Mouse (Mus musculus): ENCODE results near the gene Padi3. TPM values are rescaled to one million over a fixed set of nuclear protein-coding genes. Genes with fewer than 3 reads are reported as not detected.

The Padi3 gene
- polyA plus RNA-seq, 1 experiment, result not detected

GRCm38 (mm10) chr4:140787414-140787813 lies 23.0 kb downstream of the Padi3 start:
- Histone ChIP-seq H3K4me3 (ENCODE audit: insufficient read depth, low read length) (no peak overlapping the region), H3K27ac (ENCODE audit: insufficient read depth, low read length) (no peak overlapping the region), H3K4me1 (ENCODE audit: control insufficient read depth, insufficient read depth, low read length) (no peaks in the 10 kb centered on the region)
- no peak for TF ChIP-seq CTCF (IDR thresholded peaks at IDR 0.05; ENCODE audit: extremely low read depth, insufficient read depth, low read length)
- TF ChIP-seq POLR2A (IDR thresholded peaks at IDR 0.05; ENCODE audit: extremely low read depth, insufficient read depth, low read length), result no peak

GRCm38 (mm10) chr4:140785217-140785616 lies 25.2 kb downstream of the Padi3 start:
- Histone ChIP-seq H3K4me3 (ENCODE audit: insufficient read depth, low read length) (no peak overlapping the region), H3K27ac (ENCODE audit: insufficient read depth, low read length) (no peak overlapping the region), H3K4me1 (ENCODE audit: control insufficient read depth, insufficient read depth, low read length) (no peaks in the 10 kb centered on the region)
- TF ChIP-seq CTCF (IDR thresholded peaks at IDR 0.05; ENCODE audit: extremely low read depth, insufficient read depth, low read length) (no peak), POLR2A (IDR thresholded peaks at IDR 0.05; ENCODE audit: extremely low read depth, insufficient read depth, low read length) (no peak)

- Histone ChIP-seq H3K4me1 (ENCODE audit: control insufficient read depth, insufficient read depth, low read length) (no peaks in the 10 kb centered on the region), H3K4me3 (ENCODE audit: insufficient read depth, low read length) (no peak overlapping the region), H3K27ac (ENCODE audit: insufficient read depth, low read length) (no peak overlapping the region)
- TF ChIP-seq POLR2A (IDR thresholded peaks at IDR 0.05; ENCODE audit: extremely low read depth, insufficient read depth, low read length) (no peak), CTCF (IDR thresholded peaks at IDR 0.05; ENCODE audit: extremely low read depth, insufficient read depth, low read length) (no peak)
These were observed 26.0 kb downstream of the Padi3 start for GRCm38 (mm10) chr4:140784292-140784945.

GRCm38 (mm10) chr4:140782821-140783220 lies 27.6 kb downstream of the Padi3 start:
- H3K4me3 ChIP-seq (ENCODE audit: insufficient read depth, low read length), result no peak overlapping the region
- no peaks in the 10 kb centered on the region for H3K4me1 ChIP-seq (ENCODE audit: control insufficient read depth, insufficient read depth, low read length)
- no peak overlapping the region for H3K27ac ChIP-seq (ENCODE audit: insufficient read depth, low read length)
- TF ChIP-seq CTCF (IDR thresholded peaks at IDR 0.05; ENCODE audit: extremely low read depth, insufficient read depth, low read length), result no peak
- TF ChIP-seq POLR2A (IDR thresholded peaks at IDR 0.05; ENCODE audit: extremely low read depth, insufficient read depth, low read length), result no peak

- H3K27ac ChIP-seq (ENCODE audit: insufficient read depth, low read length), result no peak overlapping the region
- TF ChIP-seq CTCF (IDR thresholded peaks at IDR 0.05; ENCODE audit: extremely low read depth, insufficient read depth, low read length) (no peak), POLR2A (IDR thresholded peaks at IDR 0.05; ENCODE audit: extremely low read depth, insufficient read depth, low read length) (no peak)
- H3K4me3 ChIP-seq (ENCODE audit: insufficient read depth, low read length), result no peak overlapping the region
- H3K4me1 ChIP-seq (ENCODE audit: control insufficient read depth, insufficient read depth, low read length), result no peaks in the 10 kb centered on the region
These were observed 29.9 kb downstream of the Padi3 start for GRCm38 (mm10) chr4:140780507-140780906.

GRCm38 (mm10) chr4:140779803-140780397 lies 30.5 kb downstream of the Padi3 start:
- TF ChIP-seq CTCF (IDR thresholded peaks at IDR 0.05; ENCODE audit: extremely low read depth, insufficient read depth, low read length) (no peak), POLR2A (IDR thresholded peaks at IDR 0.05; ENCODE audit: extremely low read depth, insufficient read depth, low read length) (no peak)
- no peak overlapping the region for H3K4me3 ChIP-seq (ENCODE audit: insufficient read depth, low read length)
- H3K4me1 ChIP-seq (ENCODE audit: control insufficient read depth, insufficient read depth, low read length), result no peaks in the 10 kb centered on the region
- H3K27ac ChIP-seq (ENCODE audit: insufficient read depth, low read length), result no peak overlapping the region

GRCm38 (mm10) chr4:140776623-140777022 lies 33.8 kb downstream of the Padi3 start:
- no peak overlapping the region for H3K27ac ChIP-seq (ENCODE audit: insufficient read depth, low read length)
- H3K4me1 ChIP-seq (ENCODE audit: control insufficient read depth, insufficient read depth, low read length), result no peaks in the 10 kb centered on the region
- H3K4me3 ChIP-seq (ENCODE audit: insufficient read depth, low read length), result no peak overlapping the region
- no peak for TF ChIP-seq POLR2A (IDR thresholded peaks at IDR 0.05; ENCODE audit: extremely low read depth, insufficient read depth, low read length)
- TF ChIP-seq CTCF (IDR thresholded peaks at IDR 0.05; ENCODE audit: extremely low read depth, insufficient read depth, low read length), result no peak

GRCm38 (mm10) chr4:140775876-140776275 lies 34.6 kb downstream of the Padi3 start:
- TF ChIP-seq CTCF (IDR thresholded peaks at IDR 0.05; ENCODE audit: extremely low read depth, insufficient read depth, low read length), result no peak
- no peak for TF ChIP-seq POLR2A (IDR thresholded peaks at IDR 0.05; ENCODE audit: extremely low read depth, insufficient read depth, low read length)
- H3K27ac ChIP-seq (ENCODE audit: insufficient read depth, low read length), result no peak overlapping the region
- H3K4me1 ChIP-seq (ENCODE audit: control insufficient read depth, insufficient read depth, low read length), result no peaks in the 10 kb centered on the region
- H3K4me3 ChIP-seq (ENCODE audit: insufficient read depth, low read length), result no peak overlapping the region

GRCm38 (mm10) chr4:140774893-140775292 lies 35.6 kb downstream of the Padi3 start:
- Histone ChIP-seq H3K4me3 (ENCODE audit: insufficient read depth, low read length) (no peak overlapping the region), H3K4me1 (ENCODE audit: control insufficient read depth, insufficient read depth, low read length) (no peaks in the 10 kb centered on the region), H3K27ac (ENCODE audit: insufficient read depth, low read length) (no peak overlapping the region)
- TF ChIP-seq CTCF (IDR thresholded peaks at IDR 0.05; ENCODE audit: extremely low read depth, insufficient read depth, low read length) (no peak), POLR2A (IDR thresholded peaks at IDR 0.05; ENCODE audit: extremely low read depth, insufficient read depth, low read length) (no peak)
